Mouse (Mus musculus): Measurements from ENCODE around the gene Exo1. TPM values are rescaled to one million over a fixed set of nuclear protein-coding genes. Genes with fewer than 3 reads are reported as not detected.

The Exo1 gene
- 7.9 TPM for polyA plus RNA-seq (2017; shearing (Covaris generic))

GRCm38 (mm10) chr1:175880453-175881296 lies at the start of gene Exo1:
Exo1 (plus strand) TSS chr1:175880581.

GRCm38 (mm10) chr1:175920029-175920428 lies 39.6 kb downstream of the Exo1 start, which contains the start of gene Gm38100:
Gm38100 (plus strand) TSS chr1:175920329.

Other genes with a start within 250 kb of the Exo1 start
- not detected for gene Opn3, start 187.8 kb upstream of the Exo1 start, polyA plus RNA-seq (2017; shearing (Covaris generic))
- 0.38 TPM for gene Chml, start 187.7 kb upstream of the Exo1 start, polyA plus RNA-seq (2017; shearing (Covaris generic))
- not detected for gene Wdr64, start 182.0 kb upstream of the Exo1 start, polyA plus RNA-seq (2017; shearing (Covaris generic))
- gene Gm38100, start 39.7 kb downstream of the Exo1 start, polyA plus RNA-seq (2017; shearing (Covaris generic)) = not detected
- 1.8 TPM for gene Rbm8a2, start 98.5 kb downstream of the Exo1 start, polyA plus RNA-seq (2017; shearing (Covaris generic))

Measured in inflammation-experienced regulatory T-cells, adult 16 weeks (primary cell).